Mouse (Mus musculus) neural tube, embryonic 12.5 days (tissue): ENCODE results near the gene Heatr9. TPM values are rescaled to one million over a fixed set of nuclear protein-coding genes. Genes with fewer than 3 reads are reported as not detected.

Experiments
- ATAC-seq: fragments of 200-750 bp; cut with Nextera tagmentation; 2 replicates; pipeline ENCODE4 v1.8.0; 2017; ENCODE audit warnings: low read depth, mild to moderate bottlenecking, moderate TSS enrichment, moderate library complexity; ENCODE audit not compliant: low FRiP score
- H3K27ac ChIP-seq: fragments of 300-500 bp; sonication (generic); 2 replicates; pipeline ENCODE4 v1.5.1; 2016
- H3K27me3 ChIP-seq: fragments of 300-500 bp; sonication (generic); replicated peaks from 2 replicates; pipeline ENCODE4 v1.6.1; 2016; ENCODE audit warnings: mild to moderate bottlenecking
- H3K36me3 ChIP-seq: fragments of 300-500 bp; sonication (generic); 2 replicates; pipeline ENCODE4 v1.6.1; 2016; ENCODE audit warnings: mild to moderate bottlenecking
- H3K4me1 ChIP-seq: fragments of 300-500 bp; sonication (generic); 2 replicates; pipeline ENCODE4 v1.6.1; 2016
- H3K4me2 ChIP-seq: fragments of 300-500 bp; sonication (generic); replicated peaks from 2 replicates; pipeline ENCODE4 v1.6.1; 2016; ENCODE audit warnings: mild to moderate bottlenecking
- H3K4me3 ChIP-seq: fragments of 300-500 bp; sonication (generic); 2 replicates; pipeline ENCODE4 v1.5.1; 2016
- H3K9ac ChIP-seq: fragments of 300-500 bp; sonication (generic); 2 replicates; pipeline ENCODE4 v1.6.1; 2016; ENCODE audit warnings: mild to moderate bottlenecking
- H3K9me3 ChIP-seq: fragments of 300-500 bp; sonication (generic); 2 replicates; pipeline ENCODE4 v1.6.1; 2016; ENCODE audit warnings: mild to moderate bottlenecking
- WGBS: fragments of 180-500 bp; shearing (Covaris S2); methylation state at CpG from one replicate; pipeline ENCODE4 v1.1.7; 2016; 5-methylcytosine and 5-hydroxymethylcytosine counted together
- polyA plus RNA-seq: library from polyadenylated mRNA; unstranded; fragments of >200 nt; fragmentation: Nextera tagmentation; extraction: Ambion mirVana; gene quantifications from 2 replicates; pipeline ENCODE4 v1.2.1, GENCODE M21; 2016

Gene Heatr9
- polyA plus RNA-seq, 1 experiment from 2014 or later: not detected

GRCm38 (mm10) chr11:83462711-83463244 is 59.2 kb downstream of the Heatr9 start, which contains the start of gene Mmp28:
Gene Mmp28, minus strand, starts transcription at chr11:83463071.
- under 1% methylated on average over 39 of the region's 42 CpGs for WGBS
- Histone ChIP-seq H3K27me3 (peaks cover 46% of the 10 kb centered on the region), H3K9me3 (no peaks in the 10 kb centered on the region), H3K4me2 (peak within 1 kb of the TSS; percentile 98), H3K36me3 (no peaks in the 10 kb centered on the region), H3K27ac (no peak within 1 kb of the TSS), H3K4me3 (peak within 1 kb of the TSS; percentile 60), H3K9ac (peak within 1 kb of the TSS; percentile 72), H3K4me1 (peaks cover 14% of the 10 kb centered on the region)
- no peak for ATAC-seq

Other genes starting within 250 kb of the Heatr9 start
- 0.72 and 0.77 TPM in 2 replicates for gene Slfn14, start 235.4 kb downstream of the Heatr9 start, polyA plus RNA-seq
- gene Ap2b1, start 223.2 kb downstream of the Heatr9 start, polyA plus RNA-seq: 108 and 118 TPM in 2 replicates
- gene Pex12, start 219.6 kb downstream of the Heatr9 start, polyA plus RNA-seq: 16.3 and 16.7 TPM in 2 replicates
- 24.2 and 26.5 TPM in 2 replicates for gene Rasl10b, start 113.0 kb downstream of the Heatr9 start, polyA plus RNA-seq
- gene Gas2l2, start 92.7 kb downstream of the Heatr9 start, polyA plus RNA-seq: 0.20 TPM in 1 of 2 replicates, not detected in the other
- gene 1700020L24Rik, start 84.5 kb downstream of the Heatr9 start, polyA plus RNA-seq: 0.38 and 0.76 TPM in 2 replicates
- gene Mmp28, start 59.1 kb downstream of the Heatr9 start, polyA plus RNA-seq: 2.4 and 2.7 TPM in 2 replicates
- 9.9 and 13.6 TPM in 2 replicates for gene Taf15, start 49.1 kb downstream of the Heatr9 start, polyA plus RNA-seq
- gene Ccl5, start 8.3 kb upstream of the Heatr9 start, polyA plus RNA-seq: not detected in 2 replicates
- gene Ccl9, start 56.5 kb upstream of the Heatr9 start, polyA plus RNA-seq: 1.1 and 2.1 TPM in 2 replicates
- 1.4 and 2.0 TPM in 2 replicates for gene Ccl6, start 70.9 kb upstream of the Heatr9 start, polyA plus RNA-seq
- gene Rpl9-ps1, start 123.4 kb upstream of the Heatr9 start, polyA plus RNA-seq: not detected in 2 replicates
- gene Ccl3, start 127.2 kb upstream of the Heatr9 start, polyA plus RNA-seq: 1.5 and 1.7 TPM in 2 replicates
- 0.42 and 0.55 TPM in 2 replicates for gene Ccl4, start 140.4 kb upstream of the Heatr9 start, polyA plus RNA-seq
- gene Wfdc17, start 181.8 kb upstream of the Heatr9 start, polyA plus RNA-seq: 0.55 TPM in 1 of 2 replicates, not detected in the other
- gene Wfdc18, start 186.8 kb upstream of the Heatr9 start, polyA plus RNA-seq: not detected in 2 replicates
- gene Wfdc21, start 224.8 kb upstream of the Heatr9 start, polyA plus RNA-seq: not detected in 2 replicates
- 33.2 and 34.4 TPM in 2 replicates for gene Heatr6, start 231.5 kb upstream of the Heatr9 start, polyA plus RNA-seq